Mouse (Mus musculus): ENCODE data around the gene Comt. TPM values are rescaled to one million over a fixed set of nuclear protein-coding genes. Genes with fewer than 3 reads are reported as not detected.

Gene Comt
- polyA plus RNA-seq, 1 experiment from 2014 or later, result 113 TPM

GRCm38 (mm10) chr16:18362948-18363347 is 63.7 kb downstream of the Comt start:
- Histone ChIP-seq H3K4me3 (no peak overlapping the region), H3K4me2 (no peak overlapping the region), H3K9ac (no peak overlapping the region), H3K9me3 (no peaks in the 10 kb centered on the region), H3K27ac (replicated peaks) (no peak overlapping the region), H3K4me1 (replicated peaks) (no peaks in the 10 kb centered on the region), H3K36me3 (peaks cover 12% of the 10 kb centered on the region; the same call in 1 of the 2 replicates), H3K27me3 (no peaks in the 10 kb centered on the region)
- WGBS, result 79% methylated on average over 8 of the region's 8 CpGs
- ATAC-seq (ENCODE audit: low FRiP score, low read depth), result no peak

- H3K9ac ChIP-seq, result no peak overlapping the region
- H3K9me3 ChIP-seq, result no peaks in the 10 kb centered on the region
- H3K4me3 ChIP-seq, result no peak overlapping the region
- no peak overlapping the region for H3K27ac ChIP-seq (replicated peaks)
- 73% methylated on average over 6 of the region's 6 CpGs for WGBS
- no peak for ATAC-seq (ENCODE audit: low FRiP score, low read depth)
- no peak overlapping the region for H3K4me2 ChIP-seq
- H3K4me1 ChIP-seq (replicated peaks), result no peaks in the 10 kb centered on the region
- peaks cover 12% of the 10 kb centered on the region; the same call in 1 of the 2 replicates for H3K36me3 ChIP-seq
- H3K27me3 ChIP-seq, result no peaks in the 10 kb centered on the region
These were observed 66.4 kb downstream of the Comt start for GRCm38 (mm10) chr16:18360151-18360805.

DNA sequence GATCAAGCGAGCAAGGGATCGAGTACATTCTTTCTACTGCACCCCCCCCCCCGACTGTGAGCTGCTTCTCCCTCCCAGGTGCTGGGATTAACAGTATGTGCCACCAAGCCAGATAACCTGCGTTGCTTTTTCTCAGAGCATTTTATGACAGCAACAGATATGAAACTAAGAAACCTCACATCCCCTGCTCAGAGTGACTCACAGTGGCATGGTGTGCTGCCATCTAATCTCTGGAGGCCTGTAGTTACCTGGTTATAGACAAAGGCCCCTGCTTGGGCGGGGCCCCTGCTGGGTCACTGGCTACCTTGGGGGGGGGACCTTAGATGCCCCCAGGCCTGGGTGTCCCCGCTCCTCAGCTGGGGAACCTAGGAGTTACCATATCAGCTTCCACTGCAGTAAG is 68.7 kb downstream of the Comt start:
- Histone ChIP-seq H3K27me3 (no peaks in the 10 kb centered on the region), H3K9ac (no peak overlapping the region), H3K27ac (replicated peaks) (no peak overlapping the region), H3K4me3 (no peak overlapping the region), H3K4me1 (replicated peaks) (no peaks in the 10 kb centered on the region; the same call in 1 of the 2 replicates), H3K36me3 (no peaks in the 10 kb centered on the region), H3K9me3 (no peaks in the 10 kb centered on the region), H3K4me2 (no peak overlapping the region)
- WGBS, result 88% methylated on average over 6 of the region's 6 CpGs
- no peak for ATAC-seq (ENCODE audit: low FRiP score, low read depth)

DNA sequence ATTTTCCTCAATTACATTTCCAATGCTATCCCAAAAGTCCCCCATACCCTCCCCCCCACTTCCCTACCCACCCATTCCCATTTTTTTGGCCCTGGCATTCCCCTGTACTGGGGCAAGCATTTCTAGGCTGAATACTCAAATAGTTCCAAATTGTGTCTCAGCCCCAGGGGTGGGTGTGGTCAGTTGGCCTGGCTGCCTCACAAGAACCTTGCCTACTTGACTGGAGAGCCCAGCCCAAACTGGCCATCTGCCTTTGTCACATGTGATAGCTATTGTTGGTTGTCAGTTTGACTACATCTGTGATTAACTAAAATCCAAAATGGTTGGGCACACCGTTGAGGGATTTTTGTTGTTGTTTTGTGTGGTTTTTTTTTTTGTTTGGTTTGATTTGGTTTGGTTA is 69.7 kb downstream of the Comt start:
- Histone ChIP-seq H3K9me3 (no peaks in the 10 kb centered on the region), H3K4me3 (no peak overlapping the region), H3K4me1 (replicated peaks) (no peaks in the 10 kb centered on the region; the same call in 1 of the 2 replicates), H3K27ac (replicated peaks) (no peak overlapping the region), H3K9ac (no peak overlapping the region), H3K27me3 (no peaks in the 10 kb centered on the region), H3K4me2 (no peak overlapping the region), H3K36me3 (no peaks in the 10 kb centered on the region)
- no peak for ATAC-seq (ENCODE audit: low FRiP score, low read depth)
- 84% methylated on average over 1 of the region's 1 CpGs for WGBS

Small RNAs within 50 kb of the gene (microRNA-seq; reads per million reads assigned to microRNA genes)
- not detected for gene Gm26219

Other genes with a start within 250 kb of the Comt start
- not detected in 2 replicates for gene Ccdc188, start 209.0 kb downstream of the Comt start, polyA plus RNA-seq (2015; fragmentation: Nextera tagmentation; extraction: Ambion mirVana)
- 16.3 and 19.7 TPM in 2 replicates for gene Zdhhc8, start 191.7 kb downstream of the Comt start, polyA plus RNA-seq (2015; fragmentation: Nextera tagmentation; extraction: Ambion mirVana)
- 94.7 and 98.9 TPM in 2 replicates for gene Trmt2a, start 178.2 kb downstream of the Comt start, polyA plus RNA-seq (2015; fragmentation: Nextera tagmentation; extraction: Ambion mirVana)
- gene Ranbp1, start 178.1 kb downstream of the Comt start, polyA plus RNA-seq (2015; fragmentation: Nextera tagmentation; extraction: Ambion mirVana), result 373 and 402 TPM in 2 replicates
- gene Gm49776, start 168.5 kb downstream of the Comt start, polyA plus RNA-seq (2015; fragmentation: Nextera tagmentation; extraction: Ambion mirVana), result 2.2 and 6.0 TPM in 2 replicates
- gene Dgcr8, start 137.6 kb downstream of the Comt start, polyA plus RNA-seq (2015; fragmentation: Nextera tagmentation; extraction: Ambion mirVana), result 29.5 and 30.9 TPM in 2 replicates
- gene Tango2, start 78.7 kb downstream of the Comt start, polyA plus RNA-seq (2015; fragmentation: Nextera tagmentation; extraction: Ambion mirVana), result 92.5 and 94.0 TPM in 2 replicates
- 78.7 and 81.3 TPM in 2 replicates for gene Arvcf, start 78.7 kb downstream of the Comt start, polyA plus RNA-seq (2015; fragmentation: Nextera tagmentation; extraction: Ambion mirVana)
- gene Txnrd2, start 468 bp downstream of the Comt start, polyA plus RNA-seq (2015; fragmentation: Nextera tagmentation; extraction: Ambion mirVana), result 31.0 and 31.7 TPM in 2 replicates
- 14.8 and 16.7 TPM in 2 replicates for gene Gnb1l, start 71.9 kb upstream of the Comt start, polyA plus RNA-seq (2015; fragmentation: Nextera tagmentation; extraction: Ambion mirVana)
- 2.9 and 3.4 TPM in 2 replicates for gene Rtl10, start 72.0 kb upstream of the Comt start, polyA plus RNA-seq (2015; fragmentation: Nextera tagmentation; extraction: Ambion mirVana)
- gene Tbx1, start 163.8 kb upstream of the Comt start, polyA plus RNA-seq (2015; fragmentation: Nextera tagmentation; extraction: Ambion mirVana), result 1.1 and 1.2 TPM in 2 replicates
- 11.8 and 14.8 TPM in 2 replicates for gene Gp1bb, start 195.6 kb upstream of the Comt start, polyA plus RNA-seq (2015; fragmentation: Nextera tagmentation; extraction: Ambion mirVana)
- gene Gm49601, start 199.6 kb upstream of the Comt start, polyA plus RNA-seq (2015; fragmentation: Nextera tagmentation; extraction: Ambion mirVana), result 14.8 and 18.8 TPM in 2 replicates
- gene Sept5, start 203.1 kb upstream of the Comt start, polyA plus RNA-seq (2015; fragmentation: Nextera tagmentation; extraction: Ambion mirVana), result 192 and 212 TPM in 2 replicates